Mouse (Mus musculus) embryonic facial prominence, embryonic 10.5 days (tissue): ENCODE measurements around the gene Sectm1b. TPM values are rescaled to one million over a fixed set of nuclear protein-coding genes. Genes with fewer than 3 reads are reported as not detected.
"Not testable (repeated sequence)": the region's sequence is repeated elsewhere in the genome, so short reads cannot be mapped to it uniquely, and the experiment has no call there.

ENCODE experiments used
- DNase-seq: peaks from one replicate; pipeline ENCODE4 v3.0.0-alpha.2; 2017; ENCODE audit warnings: low spot score
- H3K27ac ChIP-seq: fragments of 300-500 bp; sonication (generic); replicated peaks from 2 replicates; pipeline ENCODE4 v1.5.1; 2016; ENCODE audit warnings: mild to moderate bottlenecking
- H3K27me3 ChIP-seq: fragments of 300-500 bp; sonication (generic); replicated peaks from 2 replicates; pipeline ENCODE4 v1.6.1; 2016; ENCODE audit warnings: low read depth, mild to moderate bottlenecking; ENCODE audit not compliant: poor library complexity, severe bottlenecking
- H3K36me3 ChIP-seq: fragments of 300-500 bp; sonication (generic); replicated peaks from 2 replicates; pipeline ENCODE4 v1.6.1; 2016; ENCODE audit warnings: mild to moderate bottlenecking, moderate library complexity
- H3K4me1 ChIP-seq: fragments of 300-500 bp; sonication (generic); 2 replicates; pipeline ENCODE4 v1.6.1; 2016
- H3K4me3 ChIP-seq: fragments of 300-500 bp; sonication (generic); 2 replicates; pipeline ENCODE4 v1.5.1; 2016; ENCODE audit warnings: mild to moderate bottlenecking, moderate library complexity
- H3K9me3 ChIP-seq: fragments of 300-500 bp; sonication (generic); 2 replicates; pipeline ENCODE4 v1.6.1; 2016; ENCODE audit warnings: mild to moderate bottlenecking
- WGBS: fragments of 180-500 bp; shearing (Covaris S2); methylation state at CpG from one replicate; pipeline ENCODE4 v1.1.7; 2016; 5-methylcytosine and 5-hydroxymethylcytosine counted together
- polyA plus RNA-seq: library from polyadenylated mRNA; unstranded; fragments of >200 nt; fragmentation: Nextera tagmentation; extraction: Ambion mirVana; gene quantifications from 2 replicates; pipeline ENCODE4 v1.2.1, GENCODE M21; 2016

The Sectm1b gene
- polyA plus RNA-seq, 1 experiment from 2014 or later = not detected

DNA sequence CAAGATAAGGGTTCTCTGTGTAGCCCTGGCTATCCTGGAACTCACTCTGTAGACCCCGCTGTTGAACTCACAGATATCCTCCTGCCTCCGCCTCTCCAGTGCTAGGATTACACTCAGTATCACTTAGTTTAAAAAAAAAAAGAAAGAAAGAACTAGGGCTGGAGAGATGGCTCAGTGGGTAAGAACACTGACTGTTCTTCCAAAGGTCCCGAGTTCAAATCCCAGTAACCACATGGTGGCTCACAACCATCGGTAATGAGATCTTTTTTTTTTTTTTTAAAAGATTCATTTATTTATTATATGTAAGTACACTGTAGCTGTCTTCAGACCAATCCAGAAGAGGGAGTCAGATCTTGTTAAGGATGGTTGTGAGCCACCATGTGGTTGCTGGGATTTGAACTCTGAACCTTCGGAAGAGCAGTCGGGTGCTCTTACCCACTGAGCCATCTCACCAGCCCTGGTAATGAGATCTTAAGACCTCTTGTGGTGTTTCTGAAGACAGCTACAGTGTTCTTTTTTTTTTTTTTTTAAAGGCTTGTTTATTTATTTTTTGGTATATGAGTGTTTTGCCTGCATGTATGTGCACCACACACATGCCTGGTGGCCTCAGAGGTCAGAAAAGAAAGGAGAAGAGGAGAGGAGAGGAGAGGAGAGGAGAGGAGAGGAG lies 2.8 kb downstream of the Sectm1b start:
- WGBS = 93% methylated on average over 6 of the region's 6 CpGs
- H3K36me3 ChIP-seq = not testable (repeated sequence)

GRCm38 (mm10) chr11:121059471-121059870 lies 3.9 kb downstream of the Sectm1b start:
- Histone ChIP-seq H3K4me3 (no peak overlapping the region), H3K9me3 (no peaks in the 10 kb centered on the region), H3K4me1 (peaks cover 9% of the 10 kb centered on the region), H3K27ac (no peak overlapping the region), H3K36me3 (no peaks in the 10 kb centered on the region), H3K27me3 (no peaks in the 10 kb centered on the region)
- DNase-seq = no peak
- WGBS = 87% methylated on average over 4 of the region's 4 CpGs

More for the DNA sequence above, 2.8 kb downstream of the Sectm1b start:
- H3K27ac ChIP-seq, H3K9me3 ChIP-seq, DNase-seq, H3K27me3 ChIP-seq, H3K4me3 ChIP-seq: not testable (repeated sequence)
- peaks cover 16% of the 10 kb centered on the region for H3K4me1 ChIP-seq

DNA sequence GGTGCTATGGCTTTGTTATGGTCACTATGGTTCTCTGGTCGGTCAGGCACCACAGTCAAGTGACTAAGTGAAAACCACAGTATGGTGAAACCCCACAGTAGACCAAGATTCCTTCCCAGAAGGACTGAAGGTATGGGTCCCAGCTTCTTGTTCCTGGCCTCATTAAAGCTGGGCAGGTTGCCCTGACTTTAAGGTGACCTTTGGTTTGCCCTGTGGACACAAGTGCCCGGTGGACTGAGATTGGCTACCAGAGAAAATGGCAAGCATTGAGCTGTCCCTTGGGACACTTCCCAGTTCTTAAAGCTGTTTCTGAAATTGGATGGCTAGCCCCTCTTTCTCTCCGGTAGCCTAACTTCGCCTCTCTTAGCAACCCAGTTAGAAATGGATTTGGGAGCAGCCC lies 4.4 kb downstream of the Sectm1b start:
- no peak overlapping the region for H3K4me3 ChIP-seq
- no peaks in the 10 kb centered on the region for H3K9me3 ChIP-seq
- 87% methylated on average over 4 of the region's 4 CpGs for WGBS
- H3K4me1 ChIP-seq = peaks cover 9% of the 10 kb centered on the region
- DNase-seq = no peak
- no peaks in the 10 kb centered on the region for H3K27me3 ChIP-seq
- H3K36me3 ChIP-seq = no peaks in the 10 kb centered on the region
- H3K27ac ChIP-seq = no peak overlapping the region

DNA sequence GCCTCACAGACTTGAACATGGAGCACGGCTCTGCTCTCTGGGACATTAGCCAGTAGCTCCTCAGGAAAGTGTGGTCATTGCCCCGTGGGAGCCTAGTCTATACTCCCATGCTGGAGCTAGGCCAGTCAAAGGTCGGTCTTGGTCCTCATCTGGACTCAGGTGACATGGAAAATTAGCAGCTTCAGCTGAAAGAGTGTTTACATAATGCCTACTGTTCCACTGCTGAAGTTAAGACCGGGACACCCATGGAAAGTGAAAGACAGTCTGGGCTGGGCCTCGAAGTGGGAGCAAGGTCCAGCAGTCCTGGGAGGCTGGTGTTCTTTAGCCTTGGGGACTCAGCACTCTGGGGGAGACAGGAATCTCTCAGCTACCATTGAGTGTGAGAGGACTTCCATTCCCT lies 5.2 kb downstream of the Sectm1b start:
- H3K27ac ChIP-seq = no peak overlapping the region
- no peaks in the 10 kb centered on the region for H3K27me3 ChIP-seq
- no peak for DNase-seq
- no peak overlapping the region for H3K4me3 ChIP-seq
- no peaks in the 10 kb centered on the region for H3K36me3 ChIP-seq
- H3K9me3 ChIP-seq = no peaks in the 10 kb centered on the region
- 80% methylated on average over 5 of the region's 5 CpGs for WGBS
- H3K4me1 ChIP-seq = peaks cover 9% of the 10 kb centered on the region

- Histone ChIP-seq H3K36me3 (no peaks in the 10 kb centered on the region), H3K4me3 (no peak overlapping the region), H3K4me1 (peaks cover 9% of the 10 kb centered on the region), H3K27me3 (no peaks in the 10 kb centered on the region), H3K9me3 (no peaks in the 10 kb centered on the region), H3K27ac (peak overlapping the region; percentile 19; the same call in 1 of the 2 replicates)
- 63% methylated on average over 7 of the region's 7 CpGs for WGBS
- no peak for DNase-seq
These were observed 6.7 kb downstream of the Sectm1b start for GRCm38 (mm10) chr11:121056536-121057236.

DNA sequence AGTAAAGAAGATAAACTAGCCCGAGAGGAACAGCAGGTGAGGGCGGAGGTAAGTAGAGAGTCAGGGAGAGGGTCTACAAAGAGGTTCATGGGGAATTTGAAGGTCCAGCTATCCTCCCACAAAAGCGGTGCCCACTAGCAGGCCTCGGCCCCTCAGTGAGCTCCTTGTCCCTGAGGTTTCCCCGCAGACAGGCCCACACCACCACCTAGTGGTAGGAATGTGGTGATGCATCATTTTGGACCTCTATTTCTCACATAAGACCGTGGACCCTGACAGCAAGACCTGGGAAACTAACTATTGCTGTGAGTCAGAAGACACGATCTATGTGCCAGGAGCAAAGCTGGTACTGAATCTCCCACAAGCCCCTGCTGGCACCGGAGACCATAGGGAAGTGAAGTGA lies 9.8 kb downstream of the Sectm1b start:
- 15% methylated on average over 8 of the region's 8 CpGs for WGBS
- Histone ChIP-seq H3K36me3 (no peaks in the 10 kb centered on the region), H3K4me1 (peaks cover 9% of the 10 kb centered on the region), H3K27ac (no peak overlapping the region), H3K4me3 (no peak overlapping the region), H3K27me3 (no peaks in the 10 kb centered on the region), H3K9me3 (no peaks in the 10 kb centered on the region)
- peak; percentile 88 for DNase-seq

DNA sequence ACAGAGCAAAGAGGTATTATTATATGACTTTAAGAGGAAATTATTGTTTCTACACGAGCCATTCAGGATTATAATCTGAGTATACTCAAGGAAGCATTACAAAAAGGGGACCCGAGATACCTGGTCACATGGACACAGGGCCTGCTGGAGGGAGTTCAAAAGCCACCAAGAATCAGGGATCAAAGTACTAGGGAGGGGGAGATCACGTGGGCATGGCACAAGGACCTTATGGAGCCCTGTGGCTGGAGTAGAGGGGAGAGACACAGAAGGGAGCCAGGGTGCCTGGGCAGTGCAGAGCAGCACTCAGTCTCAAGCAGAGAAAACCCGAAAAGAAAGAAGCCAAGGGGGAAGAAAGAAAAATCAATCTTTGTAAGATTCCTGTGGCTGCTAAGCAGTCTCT lies 11.0 kb downstream of the Sectm1b start:
- peaks cover 2% of the 10 kb centered on the region; the same call in 1 of the 2 replicates for H3K27me3 ChIP-seq
- DNase-seq = no peak
- H3K4me3 ChIP-seq = no peak overlapping the region
- H3K27ac ChIP-seq = no peak overlapping the region
- H3K9me3 ChIP-seq = no peaks in the 10 kb centered on the region
- H3K36me3 ChIP-seq = no peaks in the 10 kb centered on the region
- peaks cover 17% of the 10 kb centered on the region for H3K4me1 ChIP-seq
- WGBS = 72% methylated on average over 4 of the region's 4 CpGs

DNA sequence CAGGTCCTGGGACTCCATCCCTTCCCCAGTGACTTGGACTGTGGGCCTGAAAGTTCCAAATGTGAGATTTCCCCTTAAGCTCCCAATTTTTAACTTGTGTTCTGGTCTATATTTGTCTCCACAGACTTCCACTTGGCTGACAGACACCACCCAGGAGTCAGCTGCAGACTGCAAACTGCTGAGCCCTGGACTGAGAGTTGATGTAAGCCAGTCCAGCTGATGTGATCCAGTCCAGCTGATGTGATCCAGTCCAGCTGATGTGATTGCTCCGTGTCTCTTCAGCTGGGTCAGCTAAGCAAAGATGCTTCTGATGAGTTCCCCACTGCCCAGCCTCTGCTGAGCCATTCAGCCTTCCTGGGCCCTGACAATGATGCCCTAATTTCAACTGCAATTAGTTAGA lies 11.6 kb downstream of the Sectm1b start:
- H3K4me1 ChIP-seq = peaks cover 20% of the 10 kb centered on the region
- no peak overlapping the region for H3K27ac ChIP-seq
- 55% methylated on average over 1 of the region's 1 CpGs for WGBS
- H3K4me3 ChIP-seq = no peak overlapping the region
- H3K27me3 ChIP-seq = peaks cover 8% of the 10 kb centered on the region; the same call in 1 of the 2 replicates
- no peaks in the 10 kb centered on the region for H3K36me3 ChIP-seq
- no peaks in the 10 kb centered on the region for H3K9me3 ChIP-seq
- DNase-seq = no peak

DNA sequence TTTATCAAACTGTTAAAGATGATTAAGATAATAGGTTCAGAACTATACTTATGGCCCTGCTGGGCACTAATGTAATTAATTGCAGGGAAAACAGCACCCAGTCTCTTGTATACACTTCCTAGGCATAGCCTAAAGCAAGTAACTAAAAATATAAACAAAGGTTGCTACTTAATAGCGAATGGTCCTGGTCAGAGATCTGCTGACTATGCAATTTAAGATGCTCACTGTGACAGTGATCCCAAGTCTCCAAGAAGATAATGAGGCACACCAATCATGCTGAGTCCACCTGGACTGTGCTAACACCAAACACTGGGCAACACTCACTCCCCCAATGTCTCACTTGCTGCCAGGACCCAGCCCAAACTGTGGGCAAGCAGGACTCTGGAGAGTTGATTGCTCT lies 13.5 kb downstream of the Sectm1b start:
- Histone ChIP-seq H3K27me3 (peaks cover 17% of the 10 kb centered on the region), H3K9me3 (no peaks in the 10 kb centered on the region), H3K4me1 (peaks cover 19% of the 10 kb centered on the region), H3K36me3 (no peaks in the 10 kb centered on the region), H3K27ac (no peak overlapping the region), H3K4me3 (no peak overlapping the region)
- DNase-seq = no peak
- WGBS = 49% methylated on average over 1 of the region's 1 CpGs

- Histone ChIP-seq H3K4me1 (peaks cover 27% of the 10 kb centered on the region), H3K4me3 (no peak overlapping the region), H3K27me3 (peaks cover 36% of the 10 kb centered on the region), H3K27ac (no peak overlapping the region; the same call in 1 of the 2 replicates), H3K36me3 (no peaks in the 10 kb centered on the region), H3K9me3 (no peaks in the 10 kb centered on the region)
- WGBS = 21% methylated on average over 2 of the region's 2 CpGs
- peak; percentile 52 for DNase-seq
These were observed 15.5 kb downstream of the Sectm1b start for GRCm38 (mm10) chr11:121047826-121048399.

DNA sequence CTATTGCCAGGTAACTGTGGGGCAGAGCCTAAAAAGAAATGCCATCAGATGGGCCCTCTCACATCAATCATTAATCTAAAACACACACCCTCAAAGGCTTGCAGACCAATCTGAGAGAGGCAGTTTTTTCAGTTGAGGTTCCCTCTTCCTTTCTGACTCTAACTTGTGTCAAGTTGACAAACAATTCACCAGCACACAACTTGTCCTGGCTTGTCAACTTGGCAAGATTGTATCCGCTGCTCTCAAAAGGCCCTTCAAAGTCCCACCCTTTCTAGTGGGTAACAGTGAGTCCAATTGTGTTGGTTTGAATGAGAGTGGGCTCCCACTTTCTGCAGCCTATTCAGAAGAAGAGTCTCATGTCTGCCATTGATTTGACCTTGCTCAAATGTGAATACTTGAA lies 18.1 kb downstream of the Sectm1b start:
- peaks cover 27% of the 10 kb centered on the region for H3K4me1 ChIP-seq
- 72% methylated on average over 1 of the region's 1 CpGs for WGBS
- H3K9me3 ChIP-seq = no peaks in the 10 kb centered on the region
- no peak overlapping the region for H3K27ac ChIP-seq
- H3K4me3 ChIP-seq = no peak overlapping the region
- DNase-seq = no peak
- no peaks in the 10 kb centered on the region for H3K36me3 ChIP-seq
- H3K27me3 ChIP-seq = peaks cover 36% of the 10 kb centered on the region

GRCm38 (mm10) chr11:121043025-121043424 lies 20.3 kb downstream of the Sectm1b start:
- peaks cover 42% of the 10 kb centered on the region for H3K27me3 ChIP-seq
- not testable (repeated sequence) for DNase-seq, H3K27ac ChIP-seq, H3K4me3 ChIP-seq, H3K9me3 ChIP-seq, H3K36me3 ChIP-seq
- whole genome bisulfite sequencing = 53% methylated on average over 1 of the region's 1 CpGs
- peaks cover 25% of the 10 kb centered on the region for H3K4me1 ChIP-seq

- WGBS = 84% methylated on average over 4 of the region's 4 CpGs
- DNase-seq = no peak
- H3K4me3 ChIP-seq = no peak overlapping the region
These were observed 20.9 kb downstream of the Sectm1b start for GRCm38 (mm10) chr11:121042480-121042879.

More at GRCm38 (mm10) chr11:121042480-121042879, 20.9 kb downstream of the Sectm1b start:
- Histone ChIP-seq H3K36me3 (no peaks in the 10 kb centered on the region), H3K9me3 (no peaks in the 10 kb centered on the region), H3K4me1 (peaks cover 19% of the 10 kb centered on the region), H3K27ac (no peak overlapping the region), H3K27me3 (peaks cover 41% of the 10 kb centered on the region)
